Mouse (Mus musculus) limb, embryonic 12.5 days (tissue): Measurements from ENCODE around the gene Grb10. TPM values are rescaled to one million over a fixed set of nuclear protein-coding genes. Genes with fewer than 3 reads are reported as not detected.

Experiments used
- ATAC-seq: fragments of 200-750 bp; cut with Nextera tagmentation; 2 replicates; pipeline ENCODE4 v1.8.0; 2017; ENCODE audit warnings: low read depth, moderate TSS enrichment; ENCODE audit not compliant: insufficient number of reproducible peaks, insufficient read depth, low FRiP score, low TSS enrichment
- H3K27ac ChIP-seq: fragments of 300-500 bp; sonication (generic); 2 replicates; pipeline ENCODE4 v1.5.1; 2016; ENCODE audit warnings: mild to moderate bottlenecking, moderate library complexity
- H3K27me3 ChIP-seq: fragments of 300-500 bp; sonication (generic); 2 replicates; pipeline ENCODE4 v1.6.1; 2016; ENCODE audit warnings: mild to moderate bottlenecking, moderate library complexity
- H3K36me3 ChIP-seq: fragments of 300-500 bp; sonication (generic); 2 replicates; pipeline ENCODE4 v1.6.1; 2016; ENCODE audit warnings: mild to moderate bottlenecking, moderate library complexity
- H3K4me1 ChIP-seq: fragments of 300-500 bp; sonication (generic); replicated peaks from 2 replicates; pipeline ENCODE4 v1.6.1; 2016
- H3K4me2 ChIP-seq: fragments of 300-500 bp; sonication (generic); 2 replicates; pipeline ENCODE4 v1.6.1; 2016; ENCODE audit warnings: mild to moderate bottlenecking, moderate library complexity
- H3K4me3 ChIP-seq: fragments of 300-500 bp; sonication (generic); replicated peaks from 2 replicates; pipeline ENCODE4 v1.5.1; 2016; ENCODE audit warnings: mild to moderate bottlenecking
- H3K9ac ChIP-seq: fragments of 300-500 bp; sonication (generic); replicated peaks from 2 replicates; pipeline ENCODE4 v1.6.1; 2016; ENCODE audit warnings: mild to moderate bottlenecking, moderate library complexity
- H3K9me3 ChIP-seq: fragments of 300-500 bp; sonication (generic); 2 replicates; pipeline ENCODE4 v1.6.1; 2016; ENCODE audit warnings: mild to moderate bottlenecking, moderate library complexity
- WGBS: fragments of 180-500 bp; shearing (Covaris S2); methylation state at CpG from one replicate; pipeline ENCODE4 v1.1.7; 2016; 5-methylcytosine and 5-hydroxymethylcytosine counted together
- polyA plus RNA-seq: library from polyadenylated mRNA; unstranded; fragments of >200 nt; fragmentation: Nextera tagmentation; extraction: Ambion mirVana; gene quantifications from 2 replicates; pipeline ENCODE4 v1.2.1, GENCODE M21; 2016

Gene Grb10
- polyA plus RNA-seq, 1 experiment from 2014 or later, result 546 TPM

- Histone ChIP-seq H3K9me3 (no peaks in the 10 kb centered on the region), H3K27me3 (no peaks in the 10 kb centered on the region), H3K4me2 (no peak overlapping the region), H3K4me1 (peaks cover 26% of the 10 kb centered on the region), H3K27ac (0 out of 2 replicates have a peak overlapping the region, but pooled peaks have one; percentile 17), H3K36me3 (peaks cover 78% of the 10 kb centered on the region), H3K9ac (no peak overlapping the region), H3K4me3 (no peak overlapping the region)
- no peak for ATAC-seq
Observed at GRCm38 (mm10) chr11:11944082-11944349, 94.5 kb downstream of the Grb10 start.

DNA sequence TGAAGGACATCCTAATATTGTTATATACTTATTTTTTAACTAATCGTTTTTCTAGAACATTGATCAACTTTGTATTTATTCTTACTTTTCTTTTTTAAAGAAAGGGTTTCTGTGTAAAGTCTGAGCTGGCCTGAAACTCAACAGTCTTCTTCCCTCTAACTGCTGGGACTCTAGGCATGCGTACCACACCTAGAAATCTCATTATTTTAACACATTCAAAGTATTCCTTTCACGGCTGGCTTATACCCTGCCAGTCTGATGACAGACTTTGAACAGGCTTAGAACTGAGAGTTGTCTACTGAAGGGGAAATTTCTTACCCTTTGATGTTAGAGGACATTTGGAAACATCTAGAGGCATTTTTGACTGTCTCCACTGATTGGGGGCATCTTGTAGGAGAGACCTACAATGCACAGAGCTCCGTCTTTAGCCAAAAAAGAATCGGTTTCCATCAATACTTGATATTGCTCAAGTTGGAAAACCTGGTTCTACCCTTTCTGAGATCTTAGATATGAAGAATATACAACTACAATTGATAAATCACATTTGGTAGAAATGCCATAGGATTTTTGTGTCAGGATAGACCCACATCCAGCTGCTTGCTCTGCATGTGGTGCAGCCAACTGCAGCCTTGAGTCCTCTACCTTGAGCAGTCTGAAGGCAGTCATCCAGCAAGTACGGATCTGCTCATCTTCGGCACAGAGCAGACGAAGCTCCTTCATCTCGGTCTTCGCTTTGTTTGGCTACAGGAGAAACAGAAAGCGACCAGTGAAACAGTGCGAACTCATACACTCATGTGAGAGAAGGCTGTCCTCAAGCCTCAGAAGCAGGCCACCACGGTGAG, 95.0 kb downstream of the Grb10 start:
- ATAC-seq, result no peak
- peaks cover 21% of the 10 kb centered on the region for H3K4me1 ChIP-seq
- no peak overlapping the region for H3K4me3 ChIP-seq
- no peak overlapping the region for H3K9ac ChIP-seq
- peaks cover 78% of the 10 kb centered on the region for H3K36me3 ChIP-seq
- H3K4me2 ChIP-seq, result no peak overlapping the region
- WGBS, result 91% methylated on average over 13 of the region's 13 CpGs
- peak overlapping the region; percentile 74; the same call in 1 of the 2 replicates for H3K27ac ChIP-seq
- no peaks in the 10 kb centered on the region for H3K27me3 ChIP-seq
- no peaks in the 10 kb centered on the region for H3K9me3 ChIP-seq

DNA sequence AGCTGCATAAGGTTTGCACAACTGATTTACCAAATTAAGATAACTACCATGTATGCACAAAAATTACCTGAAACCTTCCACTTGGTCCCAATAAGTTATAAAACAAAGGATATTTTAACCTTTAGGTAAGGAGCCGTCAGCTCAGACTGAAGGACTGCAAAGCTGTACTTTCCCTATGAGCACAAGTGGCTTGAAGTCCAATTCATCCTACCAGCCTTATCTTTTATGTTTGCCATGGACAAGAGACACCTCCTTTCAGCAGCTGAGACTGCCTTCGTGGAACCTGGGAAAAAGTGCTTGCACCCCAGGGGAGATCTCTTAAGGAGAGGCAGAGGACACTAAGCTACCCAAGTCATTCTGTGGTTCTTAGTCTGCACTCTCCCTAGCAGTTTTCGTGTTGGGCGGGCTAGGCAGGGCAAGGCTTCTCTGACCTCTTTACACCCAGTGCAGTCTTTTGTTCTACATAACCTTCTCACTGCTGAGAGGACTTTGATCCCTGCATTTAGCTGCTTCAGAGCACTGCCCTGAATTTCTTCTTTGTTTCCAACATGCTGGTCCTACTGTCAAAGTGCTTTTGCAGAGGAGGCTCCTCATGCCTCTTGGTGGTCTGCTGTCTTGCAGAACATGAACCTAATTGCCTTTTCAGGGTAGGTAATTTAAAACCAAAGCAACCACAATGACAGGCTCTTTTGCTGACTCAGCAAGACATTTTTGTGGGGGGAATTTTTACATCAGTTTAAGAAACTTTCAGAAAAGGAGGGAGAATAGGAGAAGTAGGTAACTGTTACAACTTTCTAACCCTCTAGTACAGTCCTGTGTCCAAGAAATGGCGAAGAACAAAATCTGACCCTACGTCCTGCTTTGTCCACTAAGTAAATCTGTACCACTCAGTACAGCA, 95.9 kb downstream of the Grb10 start:
- H3K9ac ChIP-seq, result no peak overlapping the region
- H3K4me3 ChIP-seq, result no peak overlapping the region
- H3K27ac ChIP-seq, result peak overlapping the region; percentile 74
- no peak overlapping the region for H3K4me2 ChIP-seq
- H3K36me3 ChIP-seq, result peaks cover 82% of the 10 kb centered on the region
- WGBS, result 68% methylated on average over 6 of the region's 6 CpGs
- H3K9me3 ChIP-seq, result no peaks in the 10 kb centered on the region
- H3K4me1 ChIP-seq, result peaks cover 22% of the 10 kb centered on the region
- no peak for ATAC-seq
- H3K27me3 ChIP-seq, result no peaks in the 10 kb centered on the region

DNA sequence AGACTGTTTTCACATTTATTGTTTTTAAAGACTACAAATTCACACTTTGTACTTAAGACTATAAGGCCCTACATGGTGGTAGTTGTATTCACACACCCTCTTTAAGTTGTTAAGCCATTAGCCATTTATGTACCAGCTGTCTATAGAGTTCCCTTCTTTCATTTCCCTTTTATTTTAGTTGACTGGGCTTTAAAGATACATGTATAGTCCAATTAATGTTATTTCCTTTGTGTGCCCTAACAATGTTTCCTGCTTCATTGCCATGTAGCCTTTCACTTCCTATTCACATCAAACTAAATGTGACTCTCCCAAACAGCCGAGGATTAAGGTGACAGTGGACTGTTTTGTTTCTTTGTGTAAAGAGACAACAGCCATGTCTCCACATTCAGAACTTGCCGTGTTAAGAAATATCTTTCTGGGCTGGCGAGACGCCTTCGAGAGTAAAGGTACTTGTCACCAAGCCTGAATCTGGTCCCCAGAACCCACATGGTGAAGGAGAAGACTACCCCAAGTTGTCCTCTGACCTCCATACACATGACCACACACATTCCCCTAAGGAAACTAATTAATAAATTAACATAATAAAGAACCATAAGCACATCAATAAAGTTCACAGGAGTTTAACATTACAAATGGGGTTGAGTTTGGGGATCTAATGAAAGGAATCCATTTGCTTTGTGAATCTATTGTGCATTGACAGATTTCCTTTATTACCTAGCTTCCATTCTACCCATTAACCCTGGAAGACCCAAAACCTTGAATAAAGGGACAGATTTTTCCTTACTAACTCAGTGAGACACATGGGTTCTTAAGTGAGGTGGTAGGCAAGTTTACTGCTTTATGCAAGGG, 97.4 kb downstream of the Grb10 start:
- WGBS, result 82% methylated on average over 5 of the region's 5 CpGs
- no peak overlapping the region for H3K4me3 ChIP-seq
- H3K9me3 ChIP-seq, result no peaks in the 10 kb centered on the region
- H3K36me3 ChIP-seq, result peaks cover 92% of the 10 kb centered on the region
- H3K27me3 ChIP-seq, result no peaks in the 10 kb centered on the region
- H3K27ac ChIP-seq, result no peak overlapping the region
- no peak for ATAC-seq
- H3K4me2 ChIP-seq, result no peak overlapping the region
- peaks cover 27% of the 10 kb centered on the region for H3K4me1 ChIP-seq
- no peak overlapping the region for H3K9ac ChIP-seq

GRCm38 (mm10) chr11:11939611-11940010, 98.9 kb downstream of the Grb10 start:
- no peak overlapping the region for H3K4me3 ChIP-seq
- no peaks in the 10 kb centered on the region for H3K9me3 ChIP-seq
- WGBS, result 76% methylated on average over 3 of the region's 3 CpGs
- no peak overlapping the region for H3K4me2 ChIP-seq
- H3K36me3 ChIP-seq, result peaks cover 94% of the 10 kb centered on the region
- H3K27ac ChIP-seq, result no peak overlapping the region
- no peak for ATAC-seq
- peaks cover 27% of the 10 kb centered on the region for H3K4me1 ChIP-seq
- no peak overlapping the region for H3K9ac ChIP-seq
- H3K27me3 ChIP-seq, result no peaks in the 10 kb centered on the region

DNA sequence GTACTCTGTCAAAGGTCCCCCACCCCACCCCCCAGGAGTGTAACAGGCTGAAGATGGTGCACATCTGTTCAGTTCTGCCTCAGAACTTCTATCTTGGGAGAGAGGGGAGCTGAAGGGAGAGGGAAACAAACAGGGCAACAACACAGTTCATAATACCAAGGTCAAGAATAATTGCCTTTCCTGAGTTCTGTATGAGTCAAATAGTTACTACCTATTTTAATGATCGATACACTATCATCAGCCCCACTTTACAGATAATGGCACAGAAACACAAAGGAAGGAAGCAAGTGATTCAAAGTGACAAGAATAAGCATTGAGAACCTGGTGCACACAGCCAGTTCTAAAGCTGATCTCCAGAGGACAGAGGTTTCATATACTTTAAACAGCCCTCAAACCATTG, 99.9 kb downstream of the Grb10 start:
- Histone ChIP-seq H3K4me1 (peaks cover 27% of the 10 kb centered on the region), H3K9ac (no peak overlapping the region), H3K27me3 (no peaks in the 10 kb centered on the region), H3K4me2 (no peak overlapping the region), H3K27ac (peak overlapping the region; percentile 69; the same call in 1 of the 2 replicates), H3K36me3 (peaks cover 94% of the 10 kb centered on the region), H3K9me3 (no peaks in the 10 kb centered on the region), H3K4me3 (no peak overlapping the region)
- no peak for ATAC-seq
- WGBS, result 86% methylated on average over 1 of the region's 1 CpGs

- no peak overlapping the region for H3K4me3 ChIP-seq
- H3K27me3 ChIP-seq, result no peaks in the 10 kb centered on the region
- H3K4me1 ChIP-seq, result peaks cover 23% of the 10 kb centered on the region
- H3K27ac ChIP-seq, result peak overlapping the region; percentile 69
- H3K36me3 ChIP-seq, result peaks cover 95% of the 10 kb centered on the region
- WGBS, result 69% methylated on average over 10 of the region's 10 CpGs
- H3K4me2 ChIP-seq, result no peak overlapping the region
- ATAC-seq, result peak; percentile 89
- no peaks in the 10 kb centered on the region for H3K9me3 ChIP-seq
- H3K9ac ChIP-seq, result no peak overlapping the region
Observed at GRCm38 (mm10) chr11:11937340-11938030, 101.0 kb downstream of the Grb10 start.

DNA sequence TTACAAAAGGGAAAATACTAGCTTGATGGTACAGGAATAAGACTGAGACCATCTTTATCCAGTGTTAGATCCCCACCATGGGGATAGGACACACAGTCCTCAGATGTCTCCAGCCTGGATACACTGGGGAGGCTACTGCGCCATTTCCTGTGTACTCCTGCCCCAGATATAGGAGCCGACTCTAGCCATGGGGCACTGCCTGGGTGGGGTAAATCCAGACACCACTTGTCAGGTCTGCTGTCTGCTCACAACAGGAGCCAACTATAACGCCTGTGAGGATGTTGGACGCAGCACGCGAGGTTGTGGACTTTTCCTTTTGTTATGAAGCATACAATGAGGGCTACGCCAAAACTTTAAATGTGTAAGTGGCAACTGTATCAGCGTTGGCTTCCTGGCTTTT, 103.7 kb downstream of the Grb10 start:
- peaks cover 18% of the 10 kb centered on the region for H3K4me1 ChIP-seq
- no peak overlapping the region for H3K27ac ChIP-seq
- no peak for ATAC-seq
- H3K27me3 ChIP-seq, result no peaks in the 10 kb centered on the region
- H3K4me3 ChIP-seq, result no peak overlapping the region
- H3K36me3 ChIP-seq, result peaks cover 95% of the 10 kb centered on the region
- no peaks in the 10 kb centered on the region for H3K9me3 ChIP-seq
- H3K9ac ChIP-seq, result no peak overlapping the region
- no peak overlapping the region for H3K4me2 ChIP-seq
- 85% methylated on average over 8 of the region's 8 CpGs for WGBS

- Histone ChIP-seq H3K27ac (peak overlapping the region; percentile 74), H3K4me1 (peaks cover 7% of the 10 kb centered on the region; the same call in 1 of the 2 replicates), H3K9ac (no peak overlapping the region), H3K27me3 (no peaks in the 10 kb centered on the region), H3K4me3 (no peak overlapping the region), H3K36me3 (peaks cover 74% of the 10 kb centered on the region), H3K9me3 (no peaks in the 10 kb centered on the region), H3K4me2 (no peak overlapping the region)
- peak; percentile 26; the same call in 1 of the 2 replicates for ATAC-seq
- 69% methylated on average over 11 of the region's 11 CpGs for WGBS
Observed at GRCm38 (mm10) chr11:11932102-11932789, 106.2 kb downstream of the Grb10 start.

GRCm38 (mm10) chr11:11931688-11932087, 106.8 kb downstream of the Grb10 start:
- no peaks in the 10 kb centered on the region for H3K9me3 ChIP-seq
- H3K27me3 ChIP-seq, result no peaks in the 10 kb centered on the region
- peak overlapping the region; percentile 74 for H3K27ac ChIP-seq
- H3K9ac ChIP-seq, result no peak overlapping the region
- ATAC-seq, result no peak
- H3K36me3 ChIP-seq, result peaks cover 69% of the 10 kb centered on the region
- no peak overlapping the region for H3K4me2 ChIP-seq
- peaks cover 1% of the 10 kb centered on the region; the same call in 1 of the 2 replicates for H3K4me1 ChIP-seq
- WGBS, result 74% methylated on average over 5 of the region's 5 CpGs
- H3K4me3 ChIP-seq, result no peak overlapping the region
